18 mouse cellular contexts compared by ENCODE assay signal in the genomic region with DNA sequence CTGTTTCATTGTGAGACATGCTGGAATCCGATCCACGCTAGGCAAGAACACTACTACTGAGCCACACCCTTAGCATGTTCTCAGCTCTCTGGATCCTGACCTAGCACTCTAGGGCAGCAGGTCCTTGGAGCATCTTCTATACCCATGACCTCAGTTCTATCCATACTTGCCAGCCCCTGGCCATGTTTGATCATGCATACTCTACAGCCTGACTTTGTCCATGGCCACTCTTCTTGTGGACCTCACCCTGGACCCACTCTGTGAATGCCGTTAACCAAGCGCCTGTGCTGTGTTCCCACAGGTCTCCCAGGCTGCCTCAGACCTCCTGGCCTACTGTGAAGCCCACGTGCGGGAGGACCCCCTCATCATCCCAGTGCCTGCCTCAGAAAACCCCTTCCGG. TPM values are rescaled to one million over a fixed set of nuclear protein-coding genes. Genes with fewer than 3 reads are reported as not detected.
"Had no signal": no experiment of that assay in that cellular context is flagged by ENCODE, and none has a peak within 500 bp of the region (broad histone marks: within the 10 kb centered on the region; RNA-seq: fewer than 3 reads in every experiment).

No protein-coding gene starts in this region.

- H3K36me3 ChIP-seq: neural tube, embryonic 12.5 days; neural tube, embryonic 13.5 days; neural tube, embryonic 15.5 days; stomach, embryonic 15.5 days had no signal

- H3K27me3 ChIP-seq: neural tube, embryonic 12.5 days; neural tube, embryonic 13.5 days; neural tube, embryonic 15.5 days; stomach, embryonic 15.5 days had no signal

- H3K4me2 ChIP-seq: neural tube, embryonic 12.5 days; neural tube, embryonic 13.5 days; neural tube, embryonic 15.5 days; stomach, embryonic 15.5 days had no signal

- H3K9me3 ChIP-seq: neural tube, embryonic 12.5 days; neural tube, embryonic 13.5 days; neural tube, embryonic 15.5 days; stomach, embryonic 15.5 days had no signal

- H3K27ac ChIP-seq: neural tube, embryonic 12.5 days; neural tube, embryonic 13.5 days; neural tube, embryonic 15.5 days; stomach, embryonic 15.5 days; stomach, postnatal 0 days had no signal

- H3K4me3 ChIP-seq: neural tube, embryonic 12.5 days; neural tube, embryonic 13.5 days; neural tube, embryonic 15.5 days; stomach, embryonic 15.5 days had no signal

- H3K4me1 ChIP-seq: neural tube, embryonic 12.5 days; neural tube, embryonic 13.5 days; stomach, embryonic 15.5 days had no signal

- H3K9ac ChIP-seq: neural tube, embryonic 12.5 days; neural tube, embryonic 13.5 days; neural tube, embryonic 15.5 days; stomach, embryonic 15.5 days had no signal

- DNase-seq: retina, postnatal 1 day; right cerebral cortex, adult 18-20 months; right cerebral cortex, postnatal 14 days; right cerebral cortex, postnatal 25 days; right cerebral cortex, postnatal 4 days; spleen, adult 18-20 months; thymus, adult 18-20 months; thymus, adult 2 months; thymus, postnatal 25 days; thymus, postnatal 36 days; thymus, postnatal 4 days had no signal

RNA-seq across cellular contexts. Expression of gene Gng4, which starts 41.1 kb away (rescaled TPM):
- polyA plus RNA-seq: spleen, adult 2 months; testis, adult 2 months had no signal
